Mouse (Mus musculus) forebrain, embryonic 14.5 days (tissue): ENCODE results near the gene Zfp618. TPM values are rescaled to one million over a fixed set of nuclear protein-coding genes. Genes with fewer than 3 reads are reported as not detected.

Source experiments
- ATAC-seq: fragments of 200-750 bp; cut with Nextera tagmentation; 2 replicates; pipeline ENCODE4 v1.8.0; 2017; ENCODE audit warnings: mild to moderate bottlenecking, moderate library complexity
- DNase-seq: peaks from one replicate; pipeline ENCODE4 v3.0.0-alpha.2; 2015; ENCODE audit warnings: low spot score
- H3K27ac ChIP-seq: fragments of 300-500 bp; sonication (generic); 2 replicates; pipeline ENCODE4 v1.5.1; 2014; ENCODE audit warnings: low read depth, mild to moderate bottlenecking, control low read depth, low read length, moderate library complexity
- H3K27me3 ChIP-seq: fragments of 300-500 bp; sonication (generic); replicated peaks from 2 replicates; pipeline ENCODE4 v1.6.1; 2014; ENCODE audit warnings: low read length, control low read depth, mixed read lengths; ENCODE audit not compliant: control insufficient read depth, insufficient read depth
- H3K36me3 ChIP-seq: fragments of 300-500 bp; sonication (generic); 2 replicates; pipeline ENCODE4 v1.6.1; 2014; ENCODE audit warnings: low read length, control low read depth; ENCODE audit not compliant: control insufficient read depth, insufficient read depth
- H3K4me1 ChIP-seq: fragments of 300-500 bp; sonication (generic); 2 replicates; pipeline ENCODE4 v1.6.1; 2014; ENCODE audit warnings: antibody characterized with exemption, low read length, control low read depth; ENCODE audit not compliant: control insufficient read depth, insufficient read depth
- H3K4me2 ChIP-seq: fragments of 300-500 bp; sonication (generic); 2 replicates; pipeline ENCODE4 v1.6.1; 2014; ENCODE audit warnings: mild to moderate bottlenecking, control low read depth, low read length
- H3K4me3 ChIP-seq: fragments of 300-500 bp; sonication (generic); 2 replicates; pipeline ENCODE4 v1.5.1; 2014; ENCODE audit warnings: low read depth, low read length, control low read depth
- H3K9ac ChIP-seq: fragments of 300-500 bp; sonication (generic); 2 replicates; pipeline ENCODE4 v1.6.1; 2014; ENCODE audit warnings: mild to moderate bottlenecking, low read length, control low read depth, moderate library complexity
- H3K9me3 ChIP-seq: fragments of 300-500 bp; sonication (generic); replicated peaks from 2 replicates; pipeline ENCODE4 v1.6.1; 2016; ENCODE audit warnings: low read length, control low read depth, mixed read lengths; ENCODE audit not compliant: control insufficient read depth
- WGBS: fragments of 180-500 bp; shearing (Covaris S2); extraction: QIAGEN DNeasy Blood & Tissue Kit; methylation state at CpG from one replicate; pipeline ENCODE4 v1.1.7; 2014; 5-methylcytosine and 5-hydroxymethylcytosine counted together
- polyA plus RNA-seq: library from polyadenylated mRNA; unstranded; fragments of >200 nt; fragmentation: Nextera tagmentation; extraction: Ambion mirVana; gene quantifications from 2 replicates; pipeline ENCODE4 v1.2.1, GENCODE M21; 2014

Zfp618 gene
- polyA plus RNA-seq, 1 experiment from 2014 or later = 14.9 TPM

DNA sequence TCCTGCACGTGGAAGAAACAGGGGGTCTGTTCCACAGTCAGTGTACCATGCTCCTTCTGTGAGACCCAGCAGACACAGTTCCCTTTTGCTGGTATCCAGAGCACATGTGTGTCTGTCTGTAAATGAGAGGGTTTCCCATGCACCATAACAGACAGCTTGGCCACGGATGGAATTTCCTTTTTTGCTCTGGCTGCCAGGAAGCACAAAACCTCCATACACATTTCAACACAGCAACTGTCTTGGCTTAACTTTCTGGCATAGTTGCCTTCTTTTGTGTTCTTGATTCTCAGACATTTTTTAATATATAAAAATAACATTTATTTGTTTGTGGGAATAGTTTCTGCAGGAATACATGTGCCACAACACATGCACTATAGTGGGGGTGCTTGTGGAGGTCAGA lies 190.2 kb downstream of the Zfp618 start:
- no peak for ATAC-seq
- H3K4me2 ChIP-seq = no peak overlapping the region
- no peaks in the 10 kb centered on the region for H3K9me3 ChIP-seq
- H3K27me3 ChIP-seq = no peaks in the 10 kb centered on the region
- DNase-seq = no peak
- no peak overlapping the region for H3K9ac ChIP-seq
- no peaks in the 10 kb centered on the region for H3K36me3 ChIP-seq
- H3K27ac ChIP-seq = no peak overlapping the region
- no peaks in the 10 kb centered on the region for H3K4me1 ChIP-seq
- H3K4me3 ChIP-seq = no peak overlapping the region
- WGBS = 62% methylated on average over 2 of the region's 2 CpGs

DNA sequence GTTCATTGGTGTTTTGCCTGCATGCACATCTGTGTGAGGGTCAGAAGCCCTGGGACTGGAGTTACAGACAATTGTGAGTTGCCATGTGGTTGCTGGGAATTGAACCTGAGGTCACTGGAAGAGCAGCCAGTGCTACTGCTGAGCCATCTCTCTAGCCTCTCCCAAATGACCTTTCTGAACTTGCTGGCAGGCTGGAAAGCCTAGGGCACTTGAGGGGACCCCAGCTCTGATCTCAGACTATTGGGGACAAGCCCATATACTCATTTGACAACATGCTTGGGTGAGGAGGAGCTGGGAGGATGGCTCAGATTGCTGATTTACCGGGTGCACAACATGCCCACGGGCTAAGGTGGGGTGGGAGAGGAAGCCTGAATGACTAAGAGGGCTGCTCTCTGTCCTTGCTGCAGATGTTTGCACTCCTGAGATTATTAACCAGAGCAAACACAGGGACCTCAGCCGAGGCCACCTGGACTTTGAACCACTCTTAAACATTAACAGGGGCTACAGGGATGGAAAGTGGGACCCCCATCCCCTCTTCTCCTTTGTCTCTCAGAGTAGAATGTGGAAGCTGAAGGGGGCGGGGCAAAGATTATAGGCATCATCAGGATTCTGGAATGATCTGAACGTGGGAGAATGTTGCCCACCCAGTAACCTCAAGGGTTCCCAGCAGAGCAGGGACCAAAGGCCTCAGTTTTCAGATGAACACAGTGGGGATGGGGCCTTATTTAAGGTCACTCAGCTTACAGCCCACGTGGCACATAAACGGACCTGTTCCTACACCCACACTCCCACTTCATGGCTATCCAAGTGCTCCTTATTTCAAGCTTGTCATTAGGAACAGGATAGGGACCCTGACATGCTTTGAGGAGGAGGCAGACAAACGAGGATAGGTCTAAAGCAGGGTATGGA lies 191.6 kb downstream of the Zfp618 start:
- Histone ChIP-seq H3K4me2 (no peak overlapping the region), H3K36me3 (no peaks in the 10 kb centered on the region), H3K4me1 (no peaks in the 10 kb centered on the region), H3K9ac (no peak overlapping the region), H3K9me3 (no peaks in the 10 kb centered on the region), H3K27me3 (no peaks in the 10 kb centered on the region), H3K27ac (no peak overlapping the region), H3K4me3 (no peak overlapping the region)
- DNase-seq = no peak
- 64% methylated on average over 8 of the region's 8 CpGs for WGBS
- no peak for ATAC-seq

DNA sequence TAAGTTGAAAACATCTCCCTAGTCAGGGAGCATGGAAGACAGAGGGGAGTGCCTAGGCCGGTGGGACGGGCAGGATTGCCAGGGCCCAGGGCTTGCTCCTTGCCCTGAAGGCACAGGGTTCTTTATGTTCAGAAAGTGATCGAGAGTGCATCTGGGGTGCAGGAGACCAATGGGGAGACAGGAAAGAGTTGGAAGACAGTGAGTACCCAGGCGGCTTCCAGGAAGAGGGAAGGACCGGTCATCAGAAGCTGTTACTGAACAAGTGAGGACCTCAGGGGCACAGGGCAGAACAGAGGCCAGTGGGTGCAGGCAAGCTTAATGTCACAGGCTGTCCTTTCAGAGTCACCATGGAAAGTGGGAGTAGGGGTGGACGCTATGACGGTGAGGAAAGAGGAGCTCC lies 192.8 kb downstream of the Zfp618 start:
- Histone ChIP-seq H3K27ac (no peak overlapping the region), H3K27me3 (no peaks in the 10 kb centered on the region), H3K9ac (no peak overlapping the region), H3K4me1 (no peaks in the 10 kb centered on the region), H3K4me3 (no peak overlapping the region), H3K36me3 (no peaks in the 10 kb centered on the region), H3K4me2 (no peak overlapping the region), H3K9me3 (no peaks in the 10 kb centered on the region)
- 88% methylated on average over 7 of the region's 7 CpGs for WGBS
- ATAC-seq (no peak), DNase-seq (no peak)

DNA sequence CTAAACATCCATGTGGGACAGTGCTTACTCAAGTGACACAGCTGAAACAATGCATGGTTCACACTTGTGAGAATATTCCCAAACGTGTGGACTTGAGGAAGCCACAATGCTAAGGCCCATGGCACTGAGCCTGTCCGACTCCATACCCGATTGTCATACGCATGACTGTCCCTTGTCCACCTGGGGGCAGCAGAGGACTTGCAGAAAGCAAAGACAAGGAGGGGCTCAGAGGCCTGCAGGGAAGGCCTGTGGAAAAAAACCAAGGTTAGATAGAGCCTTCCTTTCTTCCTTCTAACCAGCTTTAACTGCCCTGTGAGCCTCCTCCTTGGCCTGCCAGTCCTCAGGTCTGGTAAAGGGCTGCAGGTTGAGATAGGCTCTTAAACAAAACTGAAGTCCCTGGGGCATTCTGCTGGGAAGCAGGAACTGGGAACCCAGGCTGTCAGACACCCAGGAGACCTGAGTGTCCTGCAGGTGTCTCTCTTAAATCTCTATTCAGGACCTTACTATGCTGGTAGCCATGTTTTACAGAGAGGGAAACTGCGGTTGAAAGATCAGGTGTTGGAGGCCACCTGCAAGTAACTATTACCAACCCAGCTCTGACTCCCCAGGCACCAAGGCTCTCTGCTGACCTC lies 193.7 kb downstream of the Zfp618 start:
- H3K9me3 ChIP-seq = no peaks in the 10 kb centered on the region
- no peak overlapping the region for H3K27ac ChIP-seq
- WGBS = 17% methylated on average over 5 of the region's 5 CpGs
- ATAC-seq (peak; percentile 88), DNase-seq (peak; percentile 94)
- H3K27me3 ChIP-seq = no peaks in the 10 kb centered on the region
- no peak overlapping the region for H3K4me2 ChIP-seq
- H3K36me3 ChIP-seq = no peaks in the 10 kb centered on the region
- H3K4me3 ChIP-seq = no peak overlapping the region
- no peak overlapping the region for H3K9ac ChIP-seq
- H3K4me1 ChIP-seq = no peaks in the 10 kb centered on the region

DNA sequence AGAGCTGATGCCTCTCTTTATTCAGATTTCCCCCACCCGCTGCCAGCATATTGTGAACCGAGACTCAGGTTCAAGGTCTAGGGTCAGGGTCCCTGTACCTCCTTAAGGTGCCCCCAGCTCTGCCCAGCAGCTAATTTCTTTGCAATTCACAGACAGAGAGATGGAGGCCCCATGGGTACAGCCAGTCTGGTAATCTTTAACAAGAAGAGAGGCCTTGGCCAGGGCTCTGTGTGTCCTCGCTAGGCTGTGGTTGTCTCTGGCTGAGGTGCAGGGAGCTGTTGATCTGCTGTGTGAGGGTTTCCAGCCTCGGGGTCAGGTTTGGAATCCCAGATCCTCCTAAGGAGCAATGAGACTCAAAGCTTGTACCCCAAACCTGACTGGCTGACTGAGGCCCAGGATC lies 200.3 kb downstream of the Zfp618 start:
- no peak for ATAC-seq
- Histone ChIP-seq H3K9me3 (no peaks in the 10 kb centered on the region), H3K4me1 (no peaks in the 10 kb centered on the region), H3K36me3 (no peaks in the 10 kb centered on the region), H3K27me3 (no peaks in the 10 kb centered on the region), H3K9ac (no peak overlapping the region), H3K27ac (no peak overlapping the region), H3K4me3 (no peak overlapping the region), H3K4me2 (no peak overlapping the region)
- 91% methylated on average over 4 of the region's 4 CpGs for WGBS
- DNase-seq = no peak

DNA sequence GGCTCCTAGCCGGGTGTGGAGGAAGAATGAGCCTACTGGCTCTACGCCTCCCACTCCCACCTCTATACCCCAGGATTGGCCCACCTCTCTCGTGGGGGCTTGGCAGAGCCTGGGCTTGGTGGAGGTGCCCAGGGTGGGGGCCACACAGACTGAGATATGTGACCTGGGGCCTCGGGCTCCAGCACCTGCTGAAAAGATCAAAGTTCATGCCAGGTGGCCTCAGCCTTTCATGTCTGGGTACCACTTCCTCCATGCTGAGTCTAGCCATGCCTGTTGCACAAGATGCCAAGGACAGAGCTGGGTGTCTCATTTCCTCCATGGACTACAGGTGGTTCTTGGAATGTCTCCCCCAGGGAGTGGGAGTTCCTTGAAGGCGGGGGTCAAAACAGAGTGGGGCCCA lies 200.9 kb downstream of the Zfp618 start:
- no peak overlapping the region for H3K4me3 ChIP-seq
- DNase-seq = no peak
- no peak overlapping the region for H3K27ac ChIP-seq
- H3K36me3 ChIP-seq = no peaks in the 10 kb centered on the region
- no peaks in the 10 kb centered on the region for H3K4me1 ChIP-seq
- no peak overlapping the region for H3K9ac ChIP-seq
- no peaks in the 10 kb centered on the region for H3K27me3 ChIP-seq
- H3K9me3 ChIP-seq = no peaks in the 10 kb centered on the region
- no peak overlapping the region for H3K4me2 ChIP-seq
- 82% methylated on average over 5 of the region's 5 CpGs for WGBS
- no peak for ATAC-seq

DNA sequence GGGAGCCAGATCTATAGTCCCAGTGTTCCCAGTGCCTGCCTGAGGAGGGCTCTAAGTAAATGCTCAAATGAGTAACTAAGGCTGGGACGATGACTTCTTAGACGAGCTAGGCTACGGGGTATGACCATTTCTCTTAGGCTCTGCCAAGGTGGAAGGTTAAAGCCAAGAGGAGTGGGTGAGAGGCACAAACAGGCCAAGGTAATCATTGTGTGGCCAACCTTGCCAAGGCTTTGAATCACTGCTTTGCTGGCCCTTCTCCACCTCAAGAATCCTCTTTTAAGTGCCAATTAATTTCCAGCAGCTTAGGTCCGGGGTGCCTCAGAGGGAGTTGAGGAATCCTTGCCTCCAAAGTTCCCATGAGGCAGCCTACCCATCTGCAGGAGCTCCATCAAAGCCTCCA lies 204.7 kb downstream of the Zfp618 start:
- Histone ChIP-seq H3K9ac (no peak overlapping the region), H3K9me3 (no peaks in the 10 kb centered on the region), H3K36me3 (no peaks in the 10 kb centered on the region), H3K4me2 (no peak overlapping the region), H3K4me1 (no peaks in the 10 kb centered on the region), H3K4me3 (no peak overlapping the region), H3K27ac (no peak overlapping the region), H3K27me3 (no peaks in the 10 kb centered on the region)
- WGBS = 90% methylated on average over 4 of the region's 4 CpGs
- DNase-seq = no peak
- ATAC-seq = no peak

DNA sequence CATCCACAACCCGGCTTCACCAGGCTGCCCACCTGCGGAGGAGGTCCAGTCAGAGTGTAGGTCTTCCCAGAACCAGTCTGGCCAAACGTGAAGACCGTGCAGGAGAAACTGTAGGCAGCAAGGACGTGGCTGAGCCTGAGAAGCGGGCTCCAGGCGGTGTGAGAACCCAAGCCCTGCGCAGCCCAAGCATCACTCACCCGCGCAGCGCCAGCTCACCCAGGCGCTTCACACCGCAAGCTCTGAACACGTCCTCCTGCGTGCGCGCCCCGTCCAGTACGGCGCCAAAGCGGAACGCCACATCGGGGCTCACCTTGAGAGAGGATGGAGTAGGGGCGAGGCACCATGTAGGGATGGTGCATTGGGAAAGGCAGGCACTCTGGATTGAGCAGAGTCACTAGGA lies 205.7 kb downstream of the Zfp618 start:
- Histone ChIP-seq H3K4me3 (no peak overlapping the region), H3K36me3 (no peaks in the 10 kb centered on the region), H3K27me3 (no peaks in the 10 kb centered on the region), H3K9me3 (no peaks in the 10 kb centered on the region), H3K27ac (no peak overlapping the region), H3K9ac (no peak overlapping the region), H3K4me1 (no peaks in the 10 kb centered on the region), H3K4me2 (no peak overlapping the region)
- 49% methylated on average over 24 of the region's 24 CpGs for WGBS
- ATAC-seq (no peak), DNase-seq (no peak)

DNA sequence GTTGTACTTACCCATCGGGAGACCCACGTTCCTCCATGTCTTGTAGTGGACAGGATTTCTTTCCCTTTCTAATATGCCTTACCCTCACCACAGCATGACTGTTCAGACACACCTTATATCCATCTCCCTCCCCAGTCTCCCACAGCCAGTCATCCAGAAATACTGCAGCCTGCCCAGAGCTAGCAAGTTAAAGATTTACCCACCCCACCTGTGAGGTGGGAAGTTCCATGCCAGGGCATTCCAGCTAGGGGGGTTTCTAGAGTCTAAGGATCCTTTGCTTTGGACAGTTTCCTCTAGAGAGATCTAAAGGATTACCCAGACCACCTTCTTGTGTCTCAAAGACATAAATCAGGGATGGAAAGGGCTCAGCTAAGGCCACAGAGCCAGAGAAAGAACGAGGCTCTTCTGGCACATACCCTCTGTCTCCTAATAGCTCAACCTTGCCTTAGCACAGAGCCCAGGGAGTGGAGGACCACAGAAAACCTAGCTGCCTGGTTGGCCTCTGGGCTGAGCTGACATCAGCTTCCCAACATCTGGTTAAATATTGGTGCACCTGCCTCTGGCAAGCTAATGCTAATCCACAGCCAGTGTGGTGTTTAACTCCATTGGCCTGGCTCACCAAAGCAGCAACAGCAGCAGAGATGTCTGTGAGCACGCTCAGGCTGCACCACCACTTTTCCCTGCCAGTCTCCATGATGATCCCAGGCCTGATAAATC lies 206.8 kb downstream of the Zfp618 start, which contains the start of gene Kif12:
Gene Kif12, minus strand, starts transcription at position 163 of the 717 bp plus-strand sequence.
- no peak within 1 kb of the TSS for H3K27ac ChIP-seq
- H3K27me3 ChIP-seq = no peaks in the 10 kb centered on the region
- ATAC-seq (no peak), DNase-seq (no peak)
- H3K9me3 ChIP-seq = no peaks in the 10 kb centered on the region
- 78% methylated on average over 4 of the region's 4 CpGs for WGBS
- no peak within 1 kb of the TSS for H3K4me3 ChIP-seq
- H3K4me2 ChIP-seq = no peak within 1 kb of the TSS
- no peaks in the 10 kb centered on the region for H3K36me3 ChIP-seq
- no peaks in the 10 kb centered on the region for H3K4me1 ChIP-seq
- H3K9ac ChIP-seq = no peak within 1 kb of the TSS
